Mouse (Mus musculus): ENCODE results near the gene Ube2s. TPM values are rescaled to one million over a fixed set of nuclear protein-coding genes. Genes with fewer than 3 reads are reported as not detected.
"Not testable (repeated sequence)": the region's sequence is repeated elsewhere in the genome, so short reads cannot be mapped to it uniquely, and the experiment has no call there.

The Ube2s gene
- polyA plus RNA-seq, 1 experiment from 2014 or later, result 292 TPM

DNA sequence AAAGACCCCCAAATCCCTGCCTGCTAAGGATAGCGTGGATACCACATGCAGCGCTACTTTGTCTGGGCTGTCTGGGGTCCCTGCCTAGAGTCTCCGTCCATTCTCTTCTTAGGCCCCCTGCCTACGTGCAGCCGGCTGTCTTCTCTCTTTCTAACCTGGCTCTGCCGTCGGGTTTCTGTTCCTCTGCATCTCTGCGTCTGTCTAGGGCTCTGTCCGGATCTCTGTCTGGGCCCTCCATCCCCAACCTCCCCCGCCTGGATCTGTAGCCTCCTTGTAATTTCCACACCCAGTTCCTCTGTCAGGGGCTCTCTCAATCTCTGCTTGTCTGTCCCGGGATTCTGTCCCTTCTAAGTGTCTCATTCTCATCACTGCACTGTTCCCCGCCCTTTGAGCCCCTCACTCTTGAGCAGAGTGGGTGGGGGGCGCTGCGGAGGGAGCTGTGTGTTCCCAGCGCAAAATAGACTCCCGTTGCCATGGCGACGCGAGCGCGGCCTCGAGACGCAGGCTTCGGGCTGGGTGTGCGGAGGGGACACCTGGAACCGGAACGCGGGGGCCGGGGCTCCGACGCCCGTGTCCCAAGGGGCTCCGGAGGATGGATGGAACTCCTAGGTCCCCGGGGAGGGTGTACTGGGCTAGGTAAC is 31.3 kb upstream of the Ube2s start:
- ATAC-seq (ENCODE audit: low read depth) (no peak), DNase-seq (no peak)
- Histone ChIP-seq H3K4me1 (replicated peaks) (peaks cover 8% of the 10 kb centered on the region; the same call in 1 of the 2 replicates), H3K27me3 (peaks cover 94% of the 10 kb centered on the region), H3K9ac (no peak overlapping the region), H3K27ac (no peak overlapping the region), H3K9me3 (replicated peaks) (0 out of 2 replicates have a peak, but pooled peaks cover 5% of the 10 kb centered on the region), H3K4me2 (peak overlapping the region; percentile 38; the same call in 1 of the 2 replicates), H3K36me3 (no peaks in the 10 kb centered on the region), H3K4me3 (replicated peaks) (no peak overlapping the region)
- WGBS (ENCODE audit: insufficient replicate concordance), result 4% methylated on average over 34 of the region's 34 CpGs

DNA sequence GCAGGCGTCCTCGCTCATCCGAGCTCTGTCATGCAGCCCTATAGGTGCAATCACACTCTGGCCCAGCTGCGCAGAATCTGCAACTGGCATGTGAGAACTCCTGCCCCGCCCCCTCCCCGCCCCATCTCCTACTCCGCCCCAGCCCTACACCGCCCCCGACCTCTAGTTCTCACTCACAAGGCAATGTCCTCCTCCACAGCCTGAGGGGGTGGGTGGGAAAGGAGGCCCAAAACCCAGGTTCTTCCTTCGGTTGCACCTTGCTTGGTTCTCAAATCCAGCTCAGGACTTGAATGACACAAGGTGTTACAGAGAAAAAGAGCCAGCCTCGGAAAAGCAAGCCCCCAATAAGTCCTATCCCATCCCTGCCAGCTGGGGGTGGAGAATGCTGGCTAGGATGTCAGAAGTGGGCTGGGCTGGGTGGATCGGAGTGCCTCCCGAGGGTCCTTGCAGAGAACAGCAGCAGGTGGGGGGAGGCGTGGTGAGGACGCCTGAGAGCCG is 30.3 kb upstream of the Ube2s start:
- peak; percentile 65 for ATAC-seq (ENCODE audit: low read depth)
- no peaks in the 10 kb centered on the region for H3K36me3 ChIP-seq
- no peak for DNase-seq
- H3K27me3 ChIP-seq, result peaks cover 97% of the 10 kb centered on the region
- peaks cover 8% of the 10 kb centered on the region; the same call in 1 of the 2 replicates for H3K4me1 ChIP-seq (replicated peaks)
- 0 out of 2 replicates have a peak, but pooled peaks cover 5% of the 10 kb centered on the region for H3K9me3 ChIP-seq (replicated peaks)
- no peak overlapping the region for H3K27ac ChIP-seq
- 4% methylated on average over 16 of the region's 16 CpGs for WGBS (ENCODE audit: insufficient replicate concordance)
- H3K4me3 ChIP-seq (replicated peaks), result no peak overlapping the region
- no peak overlapping the region for H3K4me2 ChIP-seq
- no peak overlapping the region for H3K9ac ChIP-seq

GRCm38 (mm10) chr7:4842077-4842476 is 29.7 kb upstream of the Ube2s start:
- H3K27me3 ChIP-seq, result peaks cover 97% of the 10 kb centered on the region
- H3K9ac ChIP-seq, result no peak overlapping the region
- DNase-seq (no peak), ATAC-seq (ENCODE audit: low read depth) (no peak)
- H3K27ac ChIP-seq, result no peak overlapping the region
- H3K36me3 ChIP-seq, result no peaks in the 10 kb centered on the region
- no peak overlapping the region for H3K4me3 ChIP-seq (replicated peaks)
- WGBS (ENCODE audit: insufficient replicate concordance), result 46% methylated on average over 5 of the region's 5 CpGs
- H3K9me3 ChIP-seq (replicated peaks), result 0 out of 2 replicates have a peak, but pooled peaks cover 4% of the 10 kb centered on the region
- peaks cover 8% of the 10 kb centered on the region; the same call in 1 of the 2 replicates for H3K4me1 ChIP-seq (replicated peaks)
- no peak overlapping the region for H3K4me2 ChIP-seq

DNA sequence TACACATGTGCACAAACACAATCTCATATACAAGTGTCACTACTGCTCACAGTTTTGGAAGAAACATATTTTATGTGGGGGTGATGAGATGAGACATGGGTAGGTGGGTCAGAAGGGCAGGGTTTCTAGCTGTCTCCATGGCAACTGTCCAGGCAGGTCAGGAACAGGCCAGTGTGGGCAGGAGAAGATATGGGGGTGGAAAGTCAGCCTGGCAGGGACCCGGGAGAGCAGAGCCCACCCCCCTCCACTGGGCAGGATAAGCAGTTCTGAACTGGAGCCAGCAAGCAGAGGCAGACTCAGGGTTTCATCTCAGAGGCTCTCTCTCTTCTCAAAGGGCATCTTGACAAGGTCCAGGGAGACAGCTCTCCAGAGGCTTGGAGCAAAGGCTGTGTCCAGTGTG is 25.2 kb upstream of the Ube2s start:
- Histone ChIP-seq H3K9ac (no peak overlapping the region), H3K27me3 (peaks cover 91% of the 10 kb centered on the region), H3K4me1 (replicated peaks) (peaks cover 6% of the 10 kb centered on the region), H3K4me3 (replicated peaks) (no peak overlapping the region), H3K27ac (no peak overlapping the region), H3K4me2 (no peak overlapping the region), H3K9me3 (replicated peaks) (no peaks in the 10 kb centered on the region), H3K36me3 (no peaks in the 10 kb centered on the region)
- ATAC-seq (ENCODE audit: low read depth), result no peak
- WGBS (ENCODE audit: insufficient replicate concordance), result 22% methylated on average over 1 of the region's 1 CpGs
- no peak for DNase-seq

DNA sequence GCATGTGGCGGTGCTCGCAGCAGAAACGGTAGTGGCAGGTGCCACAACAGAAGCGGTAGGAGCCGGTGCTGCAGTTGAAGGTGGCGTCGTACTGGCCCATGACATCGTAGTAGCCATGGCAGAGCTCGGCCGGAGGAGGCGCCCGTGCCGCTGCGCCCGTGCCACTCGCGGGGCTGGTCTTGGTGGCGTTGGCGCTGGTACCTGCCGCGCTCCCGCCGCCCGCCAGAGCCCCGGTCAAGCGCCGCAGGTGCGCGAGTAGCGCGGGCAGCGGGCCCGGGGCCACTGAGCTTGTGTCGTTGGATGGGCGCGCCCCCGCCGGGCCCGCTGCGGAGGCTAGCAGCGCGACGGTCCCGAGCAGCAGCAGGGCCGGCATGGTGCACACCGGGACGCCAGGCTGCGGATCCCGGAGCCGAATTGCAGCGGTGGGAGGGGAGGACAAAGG is 24.0 kb upstream of the Ube2s start:
- Histone ChIP-seq H3K4me1 (replicated peaks) (peaks cover 6% of the 10 kb centered on the region), H3K9ac (no peak overlapping the region), H3K27me3 (peaks cover 88% of the 10 kb centered on the region), H3K4me3 (replicated peaks) (peak overlapping the region; percentile 36), H3K36me3 (no peaks in the 10 kb centered on the region), H3K4me2 (peak overlapping the region; percentile 53), H3K9me3 (replicated peaks) (no peaks in the 10 kb centered on the region), H3K27ac (no peak overlapping the region)
- ATAC-seq (ENCODE audit: low read depth) (no peak; the same call in 1 of the 2 replicates), DNase-seq (no peak)
- 2% methylated on average over 51 of the region's 51 CpGs for WGBS (ENCODE audit: insufficient replicate concordance)

GRCm38 (mm10) chr7:4835631-4836327 is 23.4 kb upstream of the Ube2s start:
- peak overlapping the region; percentile 36 for H3K4me3 ChIP-seq (replicated peaks)
- DNase-seq (no peak), ATAC-seq (ENCODE audit: low read depth) (no peak)
- peaks cover 6% of the 10 kb centered on the region for H3K4me1 ChIP-seq (replicated peaks)
- no peak overlapping the region for H3K9ac ChIP-seq
- H3K36me3 ChIP-seq, result no peaks in the 10 kb centered on the region
- no peaks in the 10 kb centered on the region for H3K9me3 ChIP-seq (replicated peaks)
- H3K4me2 ChIP-seq, result peak overlapping the region; percentile 53
- no peak overlapping the region for H3K27ac ChIP-seq
- H3K27me3 ChIP-seq, result peaks cover 88% of the 10 kb centered on the region
- WGBS (ENCODE audit: insufficient replicate concordance), result 5% methylated on average over 33 of the region's 34 CpGs

GRCm38 (mm10) chr7:4830476-4830875 is 18.1 kb upstream of the Ube2s start:
- Histone ChIP-seq H3K36me3 (no peaks in the 10 kb centered on the region), H3K27me3 (peaks cover 55% of the 10 kb centered on the region), H3K9ac (no peak overlapping the region), H3K4me1 (replicated peaks) (no peaks in the 10 kb centered on the region), H3K27ac (no peak overlapping the region), H3K4me3 (replicated peaks) (no peak overlapping the region), H3K9me3 (replicated peaks) (no peaks in the 10 kb centered on the region), H3K4me2 (no peak overlapping the region)
- DNase-seq (no peak), ATAC-seq (ENCODE audit: low read depth) (no peak)
- 7% methylated on average over 12 of the region's 12 CpGs for WGBS (ENCODE audit: insufficient replicate concordance)

- Histone ChIP-seq H3K4me2 (no peak overlapping the region), H3K4me3 (replicated peaks) (no peak overlapping the region), H3K27me3 (peaks cover 14% of the 10 kb centered on the region), H3K4me1 (replicated peaks) (no peaks in the 10 kb centered on the region), H3K27ac (no peak overlapping the region), H3K36me3 (no peaks in the 10 kb centered on the region), H3K9me3 (replicated peaks) (no peaks in the 10 kb centered on the region), H3K9ac (no peak overlapping the region)
- WGBS (ENCODE audit: insufficient replicate concordance), result 31% methylated on average over 4 of the region's 4 CpGs
- no peak for DNase-seq
- no peak for ATAC-seq (ENCODE audit: low read depth)
Measured at GRCm38 (mm10) chr7:4825365-4825764, 13.0 kb upstream of the Ube2s start.

DNA sequence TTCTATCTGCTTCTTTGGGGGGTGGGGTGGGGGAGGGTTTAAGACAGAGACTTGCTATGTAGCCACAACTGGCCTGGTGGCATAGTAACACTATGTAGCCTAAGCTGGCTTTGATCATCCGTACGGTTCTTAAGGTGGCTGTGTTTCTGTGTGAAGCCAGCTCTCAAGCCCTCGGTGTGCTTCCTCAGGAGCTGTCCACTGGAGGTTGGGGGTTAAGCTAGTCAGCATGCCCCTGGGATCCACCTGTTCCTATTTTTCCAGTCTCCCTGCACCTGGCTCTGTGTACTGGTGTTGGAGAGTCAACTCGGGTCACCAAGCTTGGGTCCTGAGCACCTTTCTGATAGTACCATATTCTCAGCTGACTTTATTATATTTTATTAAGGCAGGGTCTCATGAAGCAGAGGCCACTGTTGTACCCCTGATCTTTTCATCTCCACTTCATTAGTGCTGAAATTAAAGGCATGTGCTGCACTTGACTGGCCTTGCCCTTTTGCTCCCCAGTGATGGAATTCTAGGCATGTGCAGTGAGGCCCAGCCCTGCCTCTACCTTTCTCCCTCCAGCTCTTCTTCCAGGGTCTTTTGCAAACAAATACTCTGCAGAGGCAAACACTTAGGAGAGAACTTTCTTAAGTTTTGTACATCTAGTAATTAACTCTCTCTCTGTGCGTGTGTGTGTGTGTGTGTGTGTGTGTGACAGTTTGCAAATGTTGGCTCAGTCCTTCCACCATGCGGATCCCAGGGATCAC is 9.9 kb upstream of the Ube2s start:
- Histone ChIP-seq H3K9ac (0 out of 2 replicates have a peak overlapping the region, but pooled peaks have one; percentile 9), H3K4me1 (replicated peaks) (no peaks in the 10 kb centered on the region), H3K27me3 (no peaks in the 10 kb centered on the region; the same call in 1 of the 2 replicates), H3K36me3 (no peaks in the 10 kb centered on the region), H3K4me2 (no peak overlapping the region), H3K4me3 (replicated peaks) (no peak overlapping the region), H3K9me3 (replicated peaks) (no peaks in the 10 kb centered on the region), H3K27ac (0 out of 2 replicates have a peak overlapping the region, but pooled peaks have one; percentile 18)
- no peak for ATAC-seq (ENCODE audit: low read depth)
- WGBS (ENCODE audit: insufficient replicate concordance), result 61% methylated on average over 6 of the region's 6 CpGs
- DNase-seq, result no peak

DNA sequence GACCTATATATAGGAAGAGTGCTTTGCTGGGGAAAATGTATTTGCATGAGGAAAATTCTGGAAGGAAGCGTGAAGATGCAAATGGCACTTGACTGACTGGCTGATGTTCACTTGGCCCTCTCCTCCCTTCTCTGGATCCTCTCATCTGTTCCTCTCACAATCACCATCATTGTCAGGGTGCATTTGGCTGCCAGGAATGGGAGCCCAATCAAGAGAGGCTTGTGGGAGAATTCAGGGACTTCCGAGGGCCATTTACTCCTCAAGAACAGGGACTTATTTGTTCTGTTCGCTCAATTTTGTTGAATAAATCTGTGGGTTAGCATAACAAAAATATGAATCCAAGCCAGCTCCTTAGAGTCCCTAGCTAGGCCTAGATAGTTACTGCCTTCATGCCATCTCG is 9.3 kb upstream of the Ube2s start:
- H3K27me3 ChIP-seq, result no peaks in the 10 kb centered on the region; the same call in 1 of the 2 replicates
- H3K4me1 ChIP-seq (replicated peaks), result no peaks in the 10 kb centered on the region
- no peak overlapping the region for H3K4me2 ChIP-seq
- H3K9me3 ChIP-seq (replicated peaks), result no peaks in the 10 kb centered on the region
- no peak overlapping the region for H3K9ac ChIP-seq
- H3K36me3 ChIP-seq, result no peaks in the 10 kb centered on the region
- DNase-seq (no peak), ATAC-seq (ENCODE audit: low read depth) (no peak)
- no peak overlapping the region for H3K27ac ChIP-seq
- H3K4me3 ChIP-seq (replicated peaks), result no peak overlapping the region
- WGBS (ENCODE audit: insufficient replicate concordance), result 70% methylated on average over 4 of the region's 4 CpGs

GRCm38 (mm10) chr7:4820925-4821324 is 8.5 kb upstream of the Ube2s start:
- not testable (repeated sequence) for H3K9me3 ChIP-seq (replicated peaks); H3K27ac ChIP-seq; H3K27me3 ChIP-seq; H3K4me2 ChIP-seq; H3K9ac ChIP-seq; ATAC-seq (ENCODE audit: low read depth); H3K4me1 ChIP-seq (replicated peaks); DNase-seq; H3K36me3 ChIP-seq; H3K4me3 ChIP-seq (replicated peaks)
- 71% methylated on average over 7 of the region's 7 CpGs for WGBS (ENCODE audit: insufficient replicate concordance)
